Mouse (Mus musculus) heart, postnatal 0 days (tissue): ENCODE results near the gene Sema6d. TPM values are rescaled to one million over a fixed set of nuclear protein-coding genes. Genes with fewer than 3 reads are reported as not detected.

Source experiments
- ATAC-seq: fragments of 200-750 bp; cut with Nextera tagmentation; 2 replicates; pipeline ENCODE4 v1.8.0; 2017; ENCODE audit warnings: low read depth, moderate number of reproducible peaks, moderate library complexity; ENCODE audit not compliant: insufficient read depth
- DNase-seq: peaks from one replicate; pipeline ENCODE4 v3.0.0-alpha.2; 2016; ENCODE audit warnings: low spot score
- H3K27ac ChIP-seq: fragments of 300-500 bp; sonication (generic); 2 replicates; pipeline ENCODE4 v1.5.1; 2014; ENCODE audit warnings: low read depth, mild to moderate bottlenecking
- H3K27me3 ChIP-seq: fragments of 300-500 bp; sonication (generic); 2 replicates; pipeline ENCODE4 v1.6.1; 2014; ENCODE audit warnings: low read length, mixed read lengths; ENCODE audit not compliant: control insufficient read depth, insufficient read depth
- H3K36me3 ChIP-seq: fragments of 300-500 bp; sonication (generic); replicated peaks from 2 replicates; pipeline ENCODE4 v1.6.1; 2014; ENCODE audit warnings: low read length, mixed read lengths; ENCODE audit not compliant: control insufficient read depth, insufficient read depth
- H3K4me1 ChIP-seq: fragments of 300-500 bp; sonication (generic); 2 replicates; pipeline ENCODE4 v1.6.1; 2014; ENCODE audit warnings: antibody characterized with exemption; ENCODE audit not compliant: control insufficient read depth, insufficient read depth
- H3K4me2 ChIP-seq: fragments of 300-500 bp; sonication (generic); 2 replicates; pipeline ENCODE4 v1.6.1; 2014; ENCODE audit warnings: low read depth, mild to moderate bottlenecking, low read length, moderate library complexity
- H3K4me3 ChIP-seq: fragments of 300-500 bp; sonication (generic); 2 replicates; pipeline ENCODE4 v1.5.1; 2014; ENCODE audit warnings: low read depth, low read length
- H3K9ac ChIP-seq: fragments of 300-500 bp; sonication (generic); replicated peaks from 2 replicates; pipeline ENCODE4 v1.6.1; 2014; ENCODE audit warnings: low read depth, low read length, mixed read lengths
- H3K9me3 ChIP-seq: fragments of 300-500 bp; sonication (generic); replicated peaks from 2 replicates; pipeline ENCODE4 v1.6.1; 2016; ENCODE audit warnings: low read length; ENCODE audit not compliant: control insufficient read depth
- CTCF ChIP-seq: IDR thresholded peaks from 2 replicates; pipeline ENCODE4 v1.5.1; 2016; ENCODE audit warnings: antibody characterized with exemption, control low read depth, low read depth
- EP300 ChIP-seq: IDR thresholded peaks from 2 replicates; pipeline ENCODE4 v1.6.1; 2016; ENCODE audit warnings: antibody characterized with exemption, low read depth
- WGBS: fragments of 180-500 bp; shearing (Covaris S2); extraction: QIAGEN DNeasy Blood & Tissue Kit; methylation state at CpG from one replicate; pipeline ENCODE4 v1.1.7; 2014; 5-methylcytosine and 5-hydroxymethylcytosine counted together
- polyA plus RNA-seq: library from polyadenylated mRNA; unstranded; fragments of >200 nt; fragmentation: Nextera tagmentation; extraction: Ambion mirVana; gene quantifications from 2 replicates; pipeline ENCODE4 v1.2.1, GENCODE M21; 2015
- total RNA-seq: library from RNA; depleted of rRNA; stranded (reverse); fragments of >200 nt; gene quantifications from 2 replicates; pipeline ENCODE4 v1.2.3, GENCODE M21; 2014; ENCODE audit warnings: low replicate concordance

Gene Sema6d
- total and polyA plus RNA-seq, 2 experiments from 2014 or later = 8.7 to 28.8 TPM

DNA sequence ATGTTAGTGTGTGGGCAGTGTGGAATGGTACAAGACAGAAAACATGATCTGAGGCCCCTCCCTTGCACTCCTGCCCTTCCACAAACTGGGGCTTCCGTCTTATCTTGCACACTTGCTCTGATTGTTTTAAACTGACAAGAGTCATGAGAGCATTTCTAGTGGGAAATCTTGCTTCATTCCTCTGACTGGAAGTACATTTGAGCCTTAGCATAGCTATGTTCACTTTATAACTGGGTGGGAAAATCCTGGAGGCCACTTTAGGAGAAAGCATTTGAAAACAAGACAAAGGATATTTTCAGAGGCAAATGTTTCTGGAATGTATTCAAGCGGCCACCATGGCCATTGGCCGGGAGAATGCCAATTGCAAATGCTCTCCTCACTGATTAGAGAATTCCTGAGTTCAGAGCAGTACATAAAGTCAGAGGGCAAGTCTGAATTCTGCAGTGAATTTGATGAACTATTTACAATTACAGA is 371.6 kb downstream of the Sema6d start:
- peaks cover 29% of the 10 kb centered on the region for H3K4me1 ChIP-seq
- H3K27me3 ChIP-seq = no peaks in the 10 kb centered on the region
- H3K9me3 ChIP-seq = no peaks in the 10 kb centered on the region
- TF ChIP-seq EP300 = no peak
- no peak for TF ChIP-seq CTCF
- no peaks in the 10 kb centered on the region for H3K36me3 ChIP-seq
- no peak overlapping the region for H3K4me3 ChIP-seq
- 12% methylated on average over 3 of the region's 3 CpGs for WGBS
- H3K27ac ChIP-seq = peak overlapping the region; percentile 71
- no peak overlapping the region for H3K9ac ChIP-seq
- no peak overlapping the region for H3K4me2 ChIP-seq
- DNase-seq (peak; percentile 53), ATAC-seq (peak; percentile 43)

DNA sequence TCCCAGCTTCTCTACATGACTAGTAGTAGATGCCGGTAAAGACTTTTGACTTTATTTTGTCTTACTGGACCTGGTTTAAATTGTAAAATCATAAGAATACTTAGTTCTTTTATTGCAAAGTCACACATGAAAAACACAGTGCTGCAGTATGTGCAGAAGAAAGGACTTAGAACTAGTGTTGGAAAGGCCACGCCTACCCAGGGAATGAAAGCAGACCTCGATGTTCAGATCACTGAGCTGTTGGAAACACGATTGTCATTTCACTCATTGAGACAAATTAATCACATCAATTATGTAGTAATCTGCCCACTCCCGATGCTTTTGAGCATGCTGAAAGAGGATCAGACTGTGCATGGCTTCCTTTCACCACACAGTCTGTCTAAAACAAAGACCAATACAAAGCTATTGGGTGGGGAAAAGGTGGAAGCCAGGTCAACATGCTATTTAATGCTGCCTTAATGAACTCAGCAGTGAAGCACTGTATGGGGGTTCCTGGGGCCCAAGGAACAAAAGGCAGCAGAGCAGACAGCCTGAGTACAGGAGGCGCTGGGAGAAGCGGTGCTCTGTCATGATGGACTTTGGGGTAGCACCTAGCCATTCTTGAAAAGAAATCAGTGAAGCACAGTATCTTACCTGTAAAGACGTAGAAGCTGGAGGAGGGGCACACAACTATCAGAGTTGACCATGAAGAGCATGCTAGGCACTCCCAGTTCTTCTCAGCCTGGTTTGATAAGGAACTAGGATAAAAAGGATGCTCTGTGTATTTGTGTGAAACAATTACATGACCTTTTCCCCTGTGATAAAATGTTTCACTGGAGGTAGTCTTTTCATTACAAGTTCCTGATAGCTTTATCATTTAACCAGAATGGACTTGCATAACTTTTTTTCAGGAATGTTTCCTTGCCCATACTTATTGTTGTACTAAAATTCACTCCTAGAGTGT is 375.5 kb downstream of the Sema6d start:
- Histone ChIP-seq H3K9me3 (no peaks in the 10 kb centered on the region), H3K27ac (no peak overlapping the region), H3K4me1 (peaks cover 47% of the 10 kb centered on the region), H3K36me3 (no peaks in the 10 kb centered on the region), H3K4me3 (no peak overlapping the region), H3K9ac (no peak overlapping the region), H3K27me3 (no peaks in the 10 kb centered on the region), H3K4me2 (no peak overlapping the region)
- TF ChIP-seq EP300 = no peak
- TF ChIP-seq CTCF = no peak
- 65% methylated on average over 8 of the region's 8 CpGs for WGBS
- ATAC-seq = no peak
- no peak for DNase-seq

DNA sequence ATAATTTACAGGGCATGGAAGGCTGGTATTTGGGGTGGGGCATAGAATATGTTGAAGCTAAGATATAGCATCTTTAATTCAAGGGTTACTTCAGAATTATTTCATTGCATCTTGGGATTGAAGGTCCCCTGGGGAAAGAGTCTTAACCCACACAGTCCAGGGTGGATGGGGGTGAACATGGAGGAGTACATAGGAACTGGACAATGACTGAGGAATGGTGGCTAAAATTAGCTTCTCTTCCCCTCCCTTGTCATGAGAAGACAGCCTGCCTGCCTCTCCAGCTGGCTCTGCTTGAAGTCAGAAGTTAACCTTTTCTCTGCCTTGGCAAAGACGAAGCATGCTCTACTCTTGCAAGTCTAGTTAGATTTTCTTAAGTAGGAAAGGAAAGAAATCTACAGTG is 377.7 kb downstream of the Sema6d start:
- WGBS = 30% methylated on average over 1 of the region's 1 CpGs
- Histone ChIP-seq H3K4me3 (no peak overlapping the region), H3K4me1 (peaks cover 32% of the 10 kb centered on the region), H3K27me3 (no peaks in the 10 kb centered on the region), H3K36me3 (no peaks in the 10 kb centered on the region), H3K27ac (peak overlapping the region; percentile 22; the same call in 1 of the 2 replicates), H3K9ac (no peak overlapping the region), H3K4me2 (no peak overlapping the region), H3K9me3 (no peaks in the 10 kb centered on the region)
- DNase-seq (peak; percentile 59), ATAC-seq (peak; percentile 57; the same call in 1 of the 2 replicates)
- TF ChIP-seq CTCF (no peak), EP300 (no peak)

DNA sequence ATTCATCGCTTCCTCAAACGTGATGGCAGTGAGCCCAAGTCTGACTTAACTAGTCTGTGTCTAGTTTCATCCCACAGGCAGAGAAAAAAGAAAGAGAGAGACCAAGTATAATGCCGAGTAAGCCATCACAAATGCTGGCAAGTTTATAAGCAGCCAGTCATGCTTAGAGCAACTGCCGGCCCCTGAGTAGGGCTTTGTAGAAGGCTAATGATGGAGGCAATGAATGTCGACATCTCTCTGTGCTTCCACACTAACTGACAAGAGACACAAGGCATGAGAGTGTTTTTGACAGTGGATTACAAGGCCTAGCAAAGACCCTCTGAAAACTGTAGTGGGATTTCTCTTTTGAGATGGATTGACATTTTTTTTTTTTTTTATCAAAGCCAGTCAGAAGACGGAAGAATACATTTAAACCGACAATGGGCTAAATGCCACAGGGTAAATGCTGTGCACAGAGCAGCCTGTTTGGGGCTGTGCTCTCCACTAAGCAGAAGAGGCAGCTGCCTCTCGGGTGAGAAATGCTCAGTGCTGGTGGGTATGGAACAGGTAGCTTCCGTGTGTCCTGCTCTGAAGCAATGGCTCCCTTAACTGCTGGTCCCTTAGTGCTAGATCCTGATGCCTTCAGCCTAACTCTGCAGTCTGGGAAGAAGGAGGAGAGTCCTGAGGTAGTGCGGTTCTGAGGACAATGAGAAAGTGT is 380.7 kb downstream of the Sema6d start:
- 66% methylated on average over 10 of the region's 10 CpGs for WGBS
- H3K4me3 ChIP-seq = no peak overlapping the region
- no peak for TF ChIP-seq EP300
- no peak for TF ChIP-seq CTCF
- H3K9ac ChIP-seq = no peak overlapping the region
- H3K4me2 ChIP-seq = no peak overlapping the region
- no peak for DNase-seq
- H3K27ac ChIP-seq = no peak overlapping the region
- no peaks in the 10 kb centered on the region for H3K9me3 ChIP-seq
- no peaks in the 10 kb centered on the region for H3K27me3 ChIP-seq
- H3K4me1 ChIP-seq = peaks cover 27% of the 10 kb centered on the region
- H3K36me3 ChIP-seq = no peaks in the 10 kb centered on the region
- no peak for ATAC-seq

DNA sequence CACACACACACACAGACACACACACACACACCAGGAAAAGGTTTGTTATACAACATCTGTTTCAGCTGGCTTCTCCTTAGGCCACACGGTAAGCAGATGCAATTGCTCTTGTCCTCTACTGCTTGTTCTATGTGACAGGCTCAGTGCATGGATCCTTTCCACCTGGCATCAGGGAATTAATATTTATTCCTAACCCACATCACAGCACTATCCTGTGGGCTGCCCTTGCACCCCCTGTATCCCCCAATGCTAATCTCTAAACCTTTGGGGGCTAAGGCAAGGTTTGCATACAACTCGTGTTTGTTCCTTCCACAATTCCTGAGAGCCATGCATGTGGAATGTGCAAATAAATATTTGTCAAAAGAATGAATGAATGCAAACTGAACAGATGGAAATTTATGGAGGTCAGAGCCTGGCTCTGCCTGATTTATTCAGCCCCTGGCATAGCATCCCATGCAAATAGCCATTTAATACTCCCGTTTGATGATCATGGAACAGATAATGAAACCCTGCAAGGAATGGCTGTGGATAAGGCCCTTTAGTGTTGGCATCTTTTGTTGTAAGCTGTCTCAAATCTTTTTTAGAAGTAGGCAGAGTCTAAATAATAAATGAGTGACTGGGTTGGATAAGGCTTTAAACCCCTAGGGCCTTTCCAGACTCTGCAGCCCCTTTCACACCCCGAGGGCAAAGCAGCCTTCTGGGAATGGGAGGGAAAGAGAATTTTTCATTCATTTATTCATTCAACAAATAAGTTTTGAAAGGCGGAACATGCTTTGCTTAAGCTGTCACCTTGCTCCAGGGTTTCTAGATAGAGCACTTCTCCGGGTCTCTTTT is 383.1 kb downstream of the Sema6d start:
- ATAC-seq = no peak
- 75% methylated on average over 6 of the region's 6 CpGs for WGBS

More for the DNA sequence above, 383.1 kb downstream of the Sema6d start:
- Histone ChIP-seq H3K27me3 (no peaks in the 10 kb centered on the region), H3K36me3 (no peaks in the 10 kb centered on the region), H3K4me2 (no peak overlapping the region), H3K9me3 (no peaks in the 10 kb centered on the region), H3K4me3 (no peak overlapping the region), H3K27ac (no peak overlapping the region), H3K9ac (no peak overlapping the region), H3K4me1 (peaks cover 7% of the 10 kb centered on the region)
- no peak for TF ChIP-seq CTCF
- no peak for TF ChIP-seq EP300
- DNase-seq = no peak
